Mouse (Mus musculus) lung, adult 18-20 months (tissue): ENCODE results near the gene Lrrc8e.

ENCODE experiments used
- DNase-seq, 2 experiments: peaks; one replicate each; pipeline ENCODE4 v3.0.0; 2022; ENCODE audit warnings: mixed read lengths in 2 of 2

The Lrrc8e gene

GRCm38 (mm10) chr8:4226739-4227347 lies at the start of gene Lrrc8e:
Gene Lrrc8e (plus strand): TSS chr8:4226827.
- peak; percentile 39 to 60 for DNase-seq

- DNase-seq = no peak
These were observed 43.2 kb upstream of the Lrrc8e start for GRCm38 (mm10) chr8:4183409-4183808.

GRCm38 (mm10) chr8:4186151-4186550 lies 40.5 kb upstream of the Lrrc8e start:
- DNase-seq = no peak

- no peak for DNase-seq
These were observed 38.0 kb upstream of the Lrrc8e start for GRCm38 (mm10) chr8:4188605-4189004.

GRCm38 (mm10) chr8:4189031-4189722 lies 37.5 kb upstream of the Lrrc8e start:
- DNase-seq = no peak

- no peak for DNase-seq
These were observed 34.3 kb upstream of the Lrrc8e start for GRCm38 (mm10) chr8:4192305-4192704.

- DNase-seq = peak; percentile 81 to 90
These were observed 33.6 kb upstream of the Lrrc8e start for GRCm38 (mm10) chr8:4192807-4193587.

GRCm38 (mm10) chr8:4193588-4193894 lies 33.1 kb upstream of the Lrrc8e start:
- no peak for DNase-seq

GRCm38 (mm10) chr8:4201321-4201720 lies 25.3 kb upstream of the Lrrc8e start:
- no peak for DNase-seq

- DNase-seq = no peak
These were observed 21.1 kb upstream of the Lrrc8e start for GRCm38 (mm10) chr8:4205246-4206123.

- peak; percentile 29 to 33 for DNase-seq
These were observed 20.2 kb upstream of the Lrrc8e start for GRCm38 (mm10) chr8:4206182-4207015.

GRCm38 (mm10) chr8:4207016-4207350 lies 19.6 kb upstream of the Lrrc8e start:
- DNase-seq = no peak

- no peak for DNase-seq
These were observed 15.5 kb upstream of the Lrrc8e start for GRCm38 (mm10) chr8:4211097-4211496.

- no peak for DNase-seq
These were observed 13.8 kb upstream of the Lrrc8e start for GRCm38 (mm10) chr8:4212809-4213209.

GRCm38 (mm10) chr8:4213210-4214005 lies 13.2 kb upstream of the Lrrc8e start:
- DNase-seq = peak; percentile 85 to 88

- peak; percentile 90 to 93 for DNase-seq
These were observed 12.3 kb upstream of the Lrrc8e start for GRCm38 (mm10) chr8:4214006-4214980.

- no peak for DNase-seq
These were observed 10.3 kb upstream of the Lrrc8e start for GRCm38 (mm10) chr8:4216296-4216695.

GRCm38 (mm10) chr8:4216791-4217621 lies 9.6 kb upstream of the Lrrc8e start, which contains the start of gene Prr36:
Gene Prr36 (minus strand): TSS chr8:4217459.
- peak in 1 of 2 experiments; percentile 47 for DNase-seq

GRCm38 (mm10) chr8:4219617-4220016 lies 7.0 kb upstream of the Lrrc8e start:
- DNase-seq = no peak
